Mouse (Mus musculus) embryonic fibroblast, embryonic 13.5 days (primary cell): ENCODE data around the gene Ppp2r5e.

Experiments used
- CTCF ChIP-seq: IDR thresholded peaks from 2 replicates; pipeline ENCODE4 v1.5.1; 2011; ENCODE audit warnings: mild to moderate bottlenecking, control low read depth, low read length, moderate library complexity, borderline replicate concordance; ENCODE audit not compliant: insufficient read depth
- POLR2A ChIP-seq: IDR thresholded peaks from 2 replicates; pipeline ENCODE4 v1.6.1; 2011; ENCODE audit warnings: low read depth, mild to moderate bottlenecking, control low read depth, low read length, moderate library complexity

GRCm38 (mm10) chr12:75511520-75511919 is 84.5 kb downstream of the Ppp2r5e start:
- TF ChIP-seq CTCF (no peak), POLR2A (no peak)
